Mouse (Mus musculus): Measurements from ENCODE around the gene Dmbx1.

The Dmbx1 gene

DNA sequence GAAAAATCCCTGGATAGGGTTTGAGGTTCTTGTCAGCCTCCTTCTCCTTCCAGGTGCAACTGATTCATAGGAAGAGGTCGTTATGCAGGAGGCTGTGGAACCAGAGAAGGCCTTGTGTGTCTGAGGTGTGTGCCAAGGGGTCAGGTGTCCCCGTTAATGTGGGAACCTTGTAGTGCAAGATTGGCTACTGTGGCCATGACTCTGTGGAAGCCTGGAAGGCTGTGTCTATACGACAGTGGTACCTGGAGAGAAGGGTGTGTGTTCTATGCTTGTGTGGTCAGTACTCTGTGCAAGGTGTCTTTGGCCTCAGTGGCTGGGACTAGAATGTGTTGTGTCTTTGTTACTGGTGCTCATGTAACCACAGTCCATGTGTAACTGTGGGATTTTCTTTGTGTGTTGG is 955 bp upstream of the Dmbx1 start:
- no peak for DNase-seq (ENCODE audit: low spot score in 2 of 2)

DNA sequence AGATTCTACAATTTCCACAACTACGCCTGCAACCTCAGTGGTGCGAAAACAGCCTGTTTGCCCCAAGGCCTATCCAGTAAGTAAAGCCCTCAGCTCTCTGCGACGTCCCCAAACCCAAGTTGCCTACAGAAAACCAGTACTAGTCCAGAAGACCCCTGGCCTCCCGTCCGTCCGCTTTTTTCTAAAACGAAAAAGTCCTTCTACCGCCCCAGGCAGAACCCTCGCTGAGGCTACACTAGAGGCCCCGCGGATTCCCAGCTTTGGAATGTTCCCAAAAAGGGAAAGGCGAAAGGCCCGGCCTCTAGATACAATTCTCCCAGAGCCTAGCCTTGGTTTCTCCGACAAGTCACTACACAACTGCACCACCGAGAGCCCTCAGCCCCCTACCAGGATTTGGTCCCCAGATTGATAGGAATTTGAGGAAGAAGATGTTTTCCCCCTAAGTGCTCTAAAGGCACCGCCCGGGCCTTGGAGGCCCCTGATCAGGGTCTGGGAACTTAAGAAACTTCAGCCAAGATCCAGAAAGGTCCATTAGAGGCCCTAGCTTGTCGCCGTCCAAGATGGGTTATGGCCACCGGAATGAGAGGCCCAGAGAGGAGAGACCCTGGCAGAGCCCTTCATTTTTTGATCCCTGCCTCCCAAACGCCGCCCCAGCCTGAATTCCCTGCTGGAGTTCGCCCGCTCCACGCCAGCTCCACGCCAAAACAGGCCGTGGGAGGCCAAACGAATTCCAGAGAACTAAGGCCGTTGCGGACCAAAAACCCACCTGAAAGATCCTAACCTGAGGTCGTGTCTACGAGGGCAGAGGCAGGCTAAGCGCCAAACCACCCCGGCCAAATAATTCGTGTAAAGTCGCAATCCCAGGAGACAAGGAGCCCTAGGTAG is 1.2 kb downstream of the Dmbx1 start:
- no peak for DNase-seq (ENCODE audit: low spot score in 2 of 2)

DNA sequence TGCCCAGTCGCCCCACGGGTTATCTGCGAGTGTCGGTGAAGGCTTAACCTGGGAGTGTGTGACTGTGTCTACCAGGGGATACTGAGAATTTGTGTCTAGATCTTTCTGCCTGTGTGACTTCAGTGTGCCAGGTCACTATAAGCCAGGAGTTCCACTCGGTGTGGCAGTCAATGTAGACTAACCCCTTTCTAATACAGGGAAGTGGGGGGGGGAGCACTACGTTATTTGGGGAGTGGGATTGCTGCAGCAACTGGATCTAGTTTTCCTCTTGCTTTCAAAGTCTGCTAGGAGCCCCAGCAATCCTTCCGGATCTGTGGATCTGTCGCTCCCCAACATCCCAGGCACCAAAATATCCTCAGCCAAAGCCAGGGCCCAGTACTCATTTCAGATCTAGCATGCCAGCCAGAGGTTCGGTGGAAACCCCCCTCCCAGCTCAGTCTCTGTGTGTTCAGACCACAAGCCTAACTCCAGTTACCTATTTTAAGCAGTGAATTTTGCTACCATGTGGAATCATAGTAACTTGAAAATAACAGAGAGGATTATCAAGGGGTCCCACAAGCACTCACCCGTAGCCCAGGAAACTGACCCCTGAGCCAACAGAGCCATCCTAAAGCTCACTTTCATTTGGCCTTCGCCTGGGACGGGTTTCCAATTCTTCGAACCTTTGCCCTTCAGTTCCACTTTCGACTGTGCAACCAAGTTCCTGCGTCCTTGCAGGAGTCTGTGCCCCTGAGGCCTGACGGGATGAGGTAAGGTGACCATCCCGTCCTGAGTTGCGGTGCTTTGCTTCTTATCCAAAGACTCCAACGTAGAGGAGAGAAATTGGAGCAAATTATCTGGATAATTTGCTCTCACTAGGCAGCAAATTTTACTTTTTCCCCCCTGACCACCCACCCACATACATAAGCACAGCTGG is 2.4 kb downstream of the Dmbx1 start:
- no peak for DNase-seq (ENCODE audit: low spot score in 2 of 2)

DNA sequence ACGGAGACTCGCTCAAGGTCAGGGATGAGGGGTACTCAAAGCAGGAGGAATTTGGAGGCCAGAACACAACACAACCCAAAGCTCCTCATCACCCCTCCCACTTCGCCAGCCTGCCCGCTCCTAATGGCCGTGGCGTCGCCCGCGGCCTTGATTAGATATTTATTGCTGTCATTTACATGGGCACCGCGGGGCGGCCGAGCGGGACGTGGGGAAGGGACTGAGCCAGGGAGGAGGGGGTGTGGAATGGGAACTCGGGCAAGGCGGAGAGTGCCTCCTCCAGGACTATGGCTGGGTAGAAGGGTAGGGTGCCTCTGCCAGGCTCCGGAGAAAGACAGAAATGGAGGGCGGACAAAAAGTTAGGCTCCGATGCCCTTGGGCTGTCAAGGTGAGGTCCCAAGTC is 3.1 kb downstream of the Dmbx1 start:
- no peak for DNase-seq (ENCODE audit: low spot score in 2 of 2)

DNA sequence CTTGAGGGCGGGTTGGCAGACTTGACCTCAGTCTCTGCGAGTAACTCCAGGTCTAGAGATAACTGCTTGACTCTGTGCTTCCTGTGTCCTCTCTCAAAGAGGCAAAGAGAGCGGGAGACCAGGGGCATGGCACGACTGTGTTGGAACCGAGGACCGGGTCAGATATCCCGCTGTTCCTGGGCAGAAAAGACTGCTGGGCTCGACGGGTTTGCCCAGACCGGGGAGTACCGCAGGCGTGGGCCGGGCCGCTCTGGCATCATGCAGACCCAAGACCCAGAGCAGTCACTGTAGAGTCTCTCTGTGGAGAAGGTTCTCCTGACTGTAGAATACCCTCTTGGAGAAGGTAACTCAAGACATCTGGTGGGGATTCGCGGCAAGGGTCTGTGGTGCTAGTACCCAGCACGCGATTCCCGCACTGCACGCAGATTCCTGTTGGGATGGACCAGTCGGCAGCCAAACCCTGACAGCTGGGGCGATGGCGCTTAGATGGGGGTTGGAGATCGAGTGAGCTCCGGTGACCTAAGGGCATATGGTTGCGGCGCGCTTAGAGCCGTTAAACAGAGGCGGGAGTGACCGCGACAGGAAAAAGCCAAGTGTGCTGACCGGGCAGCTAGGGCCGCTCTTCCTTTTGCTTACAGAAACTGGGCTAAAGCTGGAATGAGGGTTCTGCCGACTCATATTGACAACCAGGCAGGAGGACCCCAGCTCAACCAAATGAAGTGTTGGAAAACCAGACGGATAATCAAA is 3.7 kb downstream of the Dmbx1 start:
- no peak for DNase-seq (ENCODE audit: low spot score in 2 of 2)

- no peak for DNase-seq (ENCODE audit: low spot score in 2 of 2)
Measured at GRCm38 (mm10) chr4:115931556-115932088, 8.1 kb downstream of the Dmbx1 start.

DNA sequence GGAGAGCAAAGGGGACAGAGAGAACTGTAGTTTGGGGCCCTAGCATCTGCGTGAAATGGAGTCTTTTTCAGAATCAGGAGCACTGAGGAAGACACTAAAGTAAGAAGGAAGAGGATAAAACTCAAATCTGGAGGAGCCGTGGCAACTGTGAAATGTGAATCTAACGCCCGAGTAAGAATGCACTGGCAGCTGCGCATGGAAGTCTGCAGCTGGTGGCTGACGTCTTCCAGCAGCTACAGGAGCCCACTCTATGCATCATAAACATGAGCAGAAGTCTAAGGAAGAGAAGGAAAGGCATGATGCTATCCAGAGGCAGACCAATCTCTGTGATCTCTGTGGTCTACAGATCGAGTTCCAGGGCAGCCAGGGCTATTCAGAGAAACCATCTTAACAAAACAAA is 12.1 kb downstream of the Dmbx1 start:
- DNase-seq (ENCODE audit: low spot score in 2 of 2): no peak

- no peak for DNase-seq (ENCODE audit: low spot score in 2 of 2)
Measured at GRCm38 (mm10) chr4:115923262-115923880, 16.4 kb downstream of the Dmbx1 start.

DNA sequence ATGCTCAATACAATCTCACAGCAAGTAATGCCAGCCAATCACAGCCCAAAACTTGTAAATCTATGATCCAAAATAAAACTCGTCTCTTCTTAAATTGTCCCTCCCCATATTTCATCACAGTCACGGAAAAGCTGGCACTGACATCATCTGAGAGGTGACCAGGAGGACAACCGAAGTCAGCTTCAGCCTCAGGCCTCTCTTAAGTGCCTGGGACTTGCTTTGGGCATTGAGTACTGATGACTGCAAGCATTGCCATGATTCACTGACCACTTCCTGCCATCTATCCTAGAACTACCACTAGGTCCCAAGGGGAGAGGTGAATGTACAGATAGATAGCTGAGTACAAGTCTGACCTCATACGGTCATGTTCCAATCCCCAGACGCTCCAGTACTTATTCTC is 17.0 kb downstream of the Dmbx1 start:
- DNase-seq (ENCODE audit: low spot score in 2 of 2): no peak

DNA sequence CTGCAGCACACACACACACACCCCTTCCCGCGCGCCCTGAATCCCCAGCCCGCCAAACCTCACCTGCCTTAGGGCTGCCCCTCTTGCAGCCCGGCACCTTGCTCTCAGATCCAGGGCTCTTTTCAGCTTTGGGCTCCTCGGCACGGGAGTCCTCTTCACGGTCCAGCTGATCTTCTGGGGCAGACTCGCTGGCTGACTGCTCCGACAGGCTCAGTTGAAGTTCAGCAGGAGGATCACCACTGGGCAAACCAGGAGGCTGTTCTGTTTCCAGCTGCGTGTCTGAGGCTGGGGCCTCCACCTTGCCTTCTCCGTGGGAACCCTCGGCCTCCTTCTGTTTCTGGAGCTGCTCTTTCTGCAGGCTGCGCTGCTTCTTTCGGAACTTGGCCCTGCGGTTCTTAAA is 19.8 kb downstream of the Dmbx1 start:
- DNase-seq (ENCODE audit: low spot score in 2 of 2): no peak

DNA sequence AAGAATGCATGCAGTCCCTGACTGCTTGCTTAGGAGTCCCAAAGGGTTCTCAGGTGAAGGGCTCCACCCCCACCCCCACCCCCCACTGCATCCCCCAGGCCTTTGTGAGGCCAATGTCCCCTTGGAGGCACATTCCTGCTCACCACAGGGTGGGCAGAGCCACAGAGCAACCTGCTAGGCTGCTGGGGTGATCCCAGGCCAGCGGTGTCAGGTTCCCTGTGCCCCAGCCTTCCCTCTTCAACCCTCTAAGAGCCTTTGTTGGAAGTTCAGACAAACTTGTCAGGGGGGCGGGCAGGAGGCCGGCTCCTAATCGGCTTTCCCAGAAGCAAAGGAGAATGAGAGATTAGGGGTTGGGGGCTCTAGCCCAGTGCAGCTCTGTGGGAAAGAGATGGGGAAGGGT is 28.1 kb downstream of the Dmbx1 start:
- DNase-seq (ENCODE audit: low spot score in 2 of 2): no peak

DNA sequence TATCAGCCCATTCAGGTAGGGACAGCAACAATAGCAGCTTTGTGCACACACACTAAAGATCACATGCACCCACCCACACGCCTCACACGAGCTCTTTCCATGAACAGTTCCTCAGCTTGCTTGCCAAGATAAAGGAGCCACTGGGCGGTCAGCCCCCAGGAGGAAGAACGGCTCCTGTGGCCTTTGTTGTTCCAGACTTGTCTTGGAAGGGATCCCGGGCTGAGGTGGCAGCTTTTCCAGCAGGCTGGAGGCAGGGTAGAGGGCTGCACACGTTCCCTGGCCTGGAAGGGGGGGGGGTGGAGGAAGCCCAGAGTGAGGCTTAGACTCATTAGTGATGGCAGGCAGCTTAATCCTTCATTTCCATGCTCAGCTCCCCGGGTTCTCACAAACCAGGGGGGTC is 31.1 kb downstream of the Dmbx1 start:
- no peak for DNase-seq (ENCODE audit: low spot score in 2 of 2)

DNA sequence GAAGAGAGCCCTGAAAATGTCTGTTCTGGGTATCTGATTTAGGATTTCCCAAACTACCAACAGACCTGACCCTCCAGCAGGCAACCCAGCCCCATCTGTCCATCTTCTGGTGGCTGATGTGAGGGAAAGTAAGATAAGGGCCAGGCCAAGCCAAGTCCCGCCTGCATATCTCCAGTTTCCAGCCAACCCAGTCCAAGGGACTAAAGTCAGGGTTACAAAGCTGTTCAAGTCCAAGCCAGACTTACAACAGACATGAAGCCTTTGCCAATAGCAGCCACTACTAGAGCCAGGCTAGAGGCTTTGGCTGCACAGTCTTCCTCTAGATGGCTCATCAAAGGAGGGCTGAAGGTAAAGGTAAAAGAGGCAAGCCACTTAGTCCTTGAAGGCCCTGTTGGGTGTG is 31.7 kb downstream of the Dmbx1 start:
- no peak for DNase-seq (ENCODE audit: low spot score in 2 of 2)

GRCm38 (mm10) chr4:115906791-115907190 is 32.9 kb downstream of the Dmbx1 start:
- DNase-seq (ENCODE audit: low spot score in 2 of 2): no peak

- no peak for DNase-seq (ENCODE audit: low spot score in 2 of 2)
Measured at GRCm38 (mm10) chr4:115905701-115906100, 34.0 kb downstream of the Dmbx1 start.

- DNase-seq (ENCODE audit: low spot score in 2 of 2): no peak
Measured at GRCm38 (mm10) chr4:115904375-115904774, 35.4 kb downstream of the Dmbx1 start.

GRCm38 (mm10) chr4:115902816-115903215 is 36.9 kb downstream of the Dmbx1 start:
- DNase-seq (ENCODE audit: low spot score in 2 of 2): peak; percentile 61 to 84

DNA sequence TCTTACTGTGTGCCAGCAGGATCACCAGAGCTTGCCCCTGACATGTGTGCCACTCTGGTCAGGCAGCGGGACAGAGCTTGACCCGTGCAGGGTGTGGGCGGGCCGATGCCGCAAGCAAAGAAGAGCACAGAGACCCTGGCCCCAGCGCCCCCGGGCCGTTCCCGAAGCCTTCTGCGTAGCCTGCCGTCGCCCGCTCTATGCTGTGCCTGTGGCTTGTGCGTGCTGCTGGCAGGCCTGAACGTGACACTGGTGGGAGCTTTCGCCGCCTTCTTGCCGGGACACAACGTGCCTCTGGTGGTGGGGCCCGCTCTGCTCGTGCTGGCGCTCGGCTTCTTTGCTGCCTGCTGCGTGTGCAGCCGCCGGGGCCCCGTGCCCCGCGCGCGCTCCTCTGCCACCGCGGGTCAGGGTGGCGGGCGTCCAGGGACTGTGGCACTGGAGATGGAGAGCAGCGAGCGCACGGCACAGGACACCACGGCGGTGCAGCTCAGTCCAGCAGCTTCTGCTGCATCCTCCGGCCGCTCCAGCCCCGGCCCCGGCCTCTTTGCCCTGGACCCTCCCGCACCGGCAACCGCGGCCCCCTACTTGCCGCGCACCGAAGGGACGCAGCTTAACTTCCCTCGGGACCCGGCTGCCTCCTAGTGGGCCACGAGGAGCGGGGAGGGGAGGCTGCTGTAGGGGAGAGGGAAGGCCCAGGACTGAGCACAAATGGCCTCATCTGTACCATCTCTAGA is 41.7 kb downstream of the Dmbx1 start:
- DNase-seq (ENCODE audit: low spot score in 2 of 2): no peak

- DNase-seq (ENCODE audit: low spot score in 2 of 2): no peak
Measured at GRCm38 (mm10) chr4:115894281-115894680, 45.4 kb downstream of the Dmbx1 start.

DNA sequence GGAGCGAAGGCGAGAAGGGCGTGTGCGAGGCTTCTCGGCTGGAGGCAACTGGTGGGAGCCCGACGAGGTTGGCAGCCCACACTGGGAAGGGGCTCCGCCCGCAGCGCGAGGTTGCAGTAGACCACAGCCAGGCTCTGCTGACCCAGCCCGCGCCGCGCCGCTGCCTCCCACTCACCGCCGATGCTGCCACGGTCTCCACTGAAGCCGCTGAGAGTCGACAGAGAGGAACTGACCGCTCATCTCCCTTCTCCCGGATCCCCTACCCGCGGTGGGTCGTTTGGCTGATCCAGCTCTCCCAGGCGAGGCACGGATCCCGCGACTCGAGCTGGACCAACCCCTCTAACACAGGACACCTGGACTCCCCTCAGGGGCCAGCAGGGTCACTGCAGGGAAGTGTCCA is 49.2 kb downstream of the Dmbx1 start, which contains the start of gene 6430628N08Rik:
TSS of gene 6430628N08Rik (plus strand) at position 113 of the 400 bp plus-strand sequence.
- DNase-seq (ENCODE audit: low spot score in 2 of 2): no peak

DNA sequence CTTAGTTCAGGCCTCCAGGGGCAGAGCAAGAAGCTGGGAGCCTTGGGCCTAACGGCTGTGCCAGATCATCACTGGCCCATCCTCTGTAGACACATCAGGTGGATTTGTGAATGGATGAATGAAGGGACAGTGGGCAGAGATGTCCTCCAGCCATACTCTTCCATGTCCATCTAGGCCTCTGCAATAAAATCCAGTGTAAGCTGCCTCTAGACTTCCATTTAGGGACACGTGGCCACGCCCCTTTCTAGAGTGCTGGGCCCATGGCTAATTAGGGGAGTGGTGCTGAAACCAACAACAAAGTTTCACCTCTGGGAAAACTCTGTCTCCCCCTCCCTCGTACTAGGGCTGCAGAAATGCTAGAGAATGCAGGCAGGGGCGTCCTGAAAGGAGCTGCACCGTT is 49.7 kb downstream of the Dmbx1 start:
- DNase-seq (ENCODE audit: low spot score in 2 of 2): no peak

Measured in spleen, postnatal 10 days (tissue).